Mouse (Mus musculus): ENCODE data around the gene Sclt1.
"Not testable (repeated sequence)": the region's sequence is repeated elsewhere in the genome, so short reads cannot be mapped to it uniquely, and the experiment has no call there.

Sclt1 gene

DNA sequence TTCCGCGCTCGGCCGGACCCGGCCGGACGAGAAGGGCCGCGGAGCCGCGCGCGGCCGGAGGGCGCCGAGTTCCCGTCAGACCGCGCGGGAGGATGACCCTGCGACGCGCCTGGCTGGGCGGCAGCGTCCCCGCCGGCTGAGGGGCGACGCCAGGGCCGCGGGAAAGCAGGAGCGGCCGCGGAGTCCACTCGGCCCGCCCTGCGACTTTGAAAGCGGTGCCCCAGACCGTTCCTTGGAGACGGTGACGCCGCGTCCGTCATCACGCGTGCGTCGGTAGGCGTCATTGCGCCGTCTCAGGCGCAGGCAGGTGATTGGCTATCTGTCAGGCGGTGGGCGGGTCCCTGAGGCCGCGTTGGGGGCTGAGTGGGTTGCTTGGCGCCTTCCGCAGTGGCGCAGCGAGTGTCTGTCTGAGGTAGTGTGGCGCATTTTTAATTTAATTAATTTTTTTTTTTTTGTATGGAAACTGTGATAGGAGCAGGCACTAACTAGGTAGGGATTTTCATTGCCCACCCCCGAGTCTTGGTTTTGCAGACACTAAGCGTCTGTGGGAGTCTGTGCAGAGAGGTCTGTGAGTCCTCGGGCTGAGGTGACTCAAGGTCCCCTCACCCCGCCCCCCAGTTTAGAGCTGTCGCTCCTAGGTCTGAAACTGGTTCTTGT lies at the start of gene Sclt1, which contains the start of gene D3Ertd751e:
Sclt1 (minus strand) TSS at position 237 of the 657 bp plus-strand sequence.
D3Ertd751e (plus strand) TSS at position 334 of the 657 bp plus-strand sequence.
- DNase-seq = peak; percentile 96

DNA sequence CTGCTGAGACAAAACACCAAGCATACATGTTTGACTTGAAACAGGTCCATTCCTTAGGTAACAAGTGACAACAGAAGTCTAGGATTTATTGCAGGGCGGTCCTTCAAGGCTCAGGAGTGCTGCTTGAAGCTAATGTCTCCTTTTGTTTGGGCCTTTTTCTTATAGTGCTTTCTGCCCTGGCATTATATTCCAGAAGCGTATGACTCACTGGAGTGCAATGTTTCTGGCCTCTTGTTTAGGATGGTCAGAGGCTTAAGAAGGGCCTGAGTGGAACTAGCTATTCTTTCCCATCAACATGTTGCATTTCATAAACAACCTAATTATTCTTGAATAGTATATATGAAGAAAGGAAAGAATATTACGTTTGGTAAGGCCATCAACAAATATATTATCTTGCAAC lies 19.8 kb upstream of the Sclt1 start:
- DNase-seq = no peak

DNA sequence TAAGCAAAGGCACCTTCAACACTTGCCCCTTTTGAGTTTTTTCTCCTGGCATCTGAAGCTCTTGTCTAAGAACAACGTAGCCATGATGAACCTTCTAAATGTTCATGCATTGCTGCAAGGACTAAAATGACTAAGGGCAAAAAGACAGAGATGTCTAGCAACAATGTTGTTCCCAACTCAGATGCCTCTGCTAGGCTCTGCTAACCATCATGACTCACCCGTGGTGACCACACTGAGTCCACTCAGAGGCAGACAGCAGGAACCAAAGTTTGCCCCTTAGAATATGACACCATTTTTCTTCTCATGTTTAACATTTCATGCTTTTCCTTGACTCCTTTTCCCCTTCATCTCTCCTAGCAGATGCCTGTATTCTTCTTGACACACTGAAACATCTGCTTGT lies 12.2 kb upstream of the Sclt1 start:
- DNase-seq = no peak

DNA sequence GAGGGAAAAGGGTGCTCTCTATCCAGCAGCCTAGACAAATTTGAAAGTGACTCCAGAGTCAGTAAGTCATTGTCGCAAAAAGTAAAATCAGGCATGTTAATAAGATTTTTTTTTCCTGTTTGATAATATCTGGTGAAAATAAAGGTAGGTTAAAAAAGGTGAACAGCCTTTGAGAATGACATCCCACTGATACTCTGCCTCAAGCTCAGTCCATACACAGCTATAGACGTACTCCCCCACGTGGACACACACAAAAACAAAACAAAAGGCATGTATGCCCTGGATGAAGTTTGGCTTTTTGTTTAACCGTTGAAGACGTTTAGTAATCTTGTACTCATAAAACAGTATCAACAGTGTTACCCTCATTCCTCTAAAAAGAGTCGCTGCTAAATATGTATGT lies 1.1 kb upstream of the Sclt1 start:
- DNase-seq = peak; percentile 4

DNA sequence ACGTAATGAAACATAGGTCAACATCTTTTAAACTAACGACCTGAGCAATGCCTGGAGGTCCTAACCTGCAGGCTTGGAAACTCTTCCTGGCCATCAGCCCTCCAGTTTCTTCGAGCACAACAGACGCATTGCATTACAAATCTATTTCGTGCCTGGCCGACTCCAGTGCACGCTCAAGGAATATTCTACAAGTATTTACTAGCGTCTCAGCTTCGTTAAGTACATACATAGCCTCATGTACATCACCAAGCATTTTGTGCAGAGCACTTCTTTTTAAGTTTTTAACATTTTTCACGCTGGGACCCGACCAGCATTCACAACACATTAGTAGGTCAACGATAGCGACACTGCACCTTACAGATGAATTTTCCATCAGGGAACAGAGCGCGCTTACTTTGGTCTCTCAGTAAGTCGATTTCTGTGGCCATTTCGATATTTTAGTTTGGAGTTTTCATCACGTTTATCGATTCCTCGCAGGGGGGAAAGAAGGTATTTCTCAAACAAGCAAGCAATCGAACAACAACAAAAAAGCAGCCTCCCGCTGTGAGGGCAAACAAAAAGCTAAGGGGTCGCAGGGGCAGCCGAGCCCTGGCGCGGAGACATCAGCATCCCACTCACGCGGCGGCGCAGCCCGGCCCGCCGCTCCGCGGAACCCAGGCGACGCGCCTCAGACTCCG lies 575 bp downstream of the Sclt1 start:
- DNase-seq = no peak

DNA sequence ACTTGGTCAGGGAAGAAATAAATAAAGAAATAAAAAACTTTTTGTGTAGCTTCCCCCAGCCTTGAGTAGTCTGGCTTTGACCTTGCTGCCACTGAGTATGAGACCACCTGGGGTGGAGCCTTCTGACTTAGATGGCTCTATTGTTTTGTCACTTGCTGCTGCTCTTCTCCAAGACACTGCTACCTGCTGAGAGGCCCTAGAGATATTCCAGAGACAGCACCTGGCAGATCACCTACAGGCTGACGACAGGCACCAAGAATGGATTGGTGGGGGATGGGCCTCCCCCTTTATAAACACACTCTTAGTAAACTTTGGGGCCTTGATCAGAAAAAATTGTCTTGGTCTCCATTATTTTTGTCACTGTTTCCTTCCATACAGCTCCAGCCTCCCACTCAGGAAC lies 46.6 kb downstream of the Sclt1 start:
- DNase-seq = no peak

DNA sequence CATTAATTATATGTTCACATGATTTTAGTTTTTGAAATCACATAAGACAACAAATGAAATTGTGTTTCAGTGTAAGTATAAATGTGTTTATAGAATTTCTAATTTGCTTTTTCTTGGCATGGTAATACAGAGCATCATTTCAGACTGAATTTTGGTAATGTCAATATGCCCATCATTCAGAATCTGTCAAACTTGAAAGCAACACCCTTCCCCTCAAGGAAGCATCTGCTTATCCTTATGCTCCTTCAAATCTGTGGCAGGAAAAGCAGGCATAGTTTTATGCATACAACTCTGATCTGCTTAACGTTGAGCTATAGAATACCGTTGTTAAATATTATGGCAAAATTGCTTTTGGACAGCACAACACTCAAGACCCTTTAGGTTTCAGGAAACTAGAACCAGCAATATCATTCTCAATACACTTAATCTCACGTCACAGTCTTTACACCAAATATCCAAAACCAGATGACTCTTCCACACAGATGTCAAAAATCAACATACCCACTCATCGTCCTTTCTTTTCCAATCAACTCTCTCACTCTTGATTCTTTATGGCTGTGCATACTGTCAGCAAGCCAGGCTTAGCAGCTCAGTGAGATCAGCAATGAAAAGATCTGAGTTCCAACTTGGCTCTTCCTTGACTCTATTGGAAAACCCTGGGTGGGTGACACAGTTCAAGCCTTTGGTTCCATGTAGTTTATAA lies 49.7 kb downstream of the Sclt1 start:
- no peak for DNase-seq

DNA sequence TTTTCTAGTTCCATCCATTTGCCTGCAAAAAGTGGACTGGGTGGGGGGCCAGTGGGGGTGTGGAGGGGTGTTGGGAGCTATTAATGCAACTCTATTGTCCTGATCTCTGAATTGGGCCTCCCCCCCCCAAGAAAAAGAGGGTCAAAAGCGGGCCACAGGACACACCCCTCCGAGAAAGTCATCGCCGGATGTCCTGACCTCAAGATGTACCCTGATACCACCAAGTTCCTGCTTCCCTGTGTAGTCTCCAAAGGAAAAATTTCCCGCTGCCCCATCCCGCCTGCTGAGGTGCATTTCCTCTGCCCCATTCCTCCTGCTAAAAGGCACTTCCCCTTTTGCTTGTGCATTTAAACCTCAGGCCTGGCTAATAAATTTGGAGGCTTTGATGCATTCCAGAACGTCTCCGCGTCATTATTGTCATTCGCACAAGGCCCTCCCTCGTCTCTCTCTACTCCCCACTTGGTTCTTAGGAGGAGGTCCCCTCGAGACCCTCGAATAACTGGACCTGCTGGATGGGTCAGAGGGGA lies 52.1 kb downstream of the Sclt1 start:
- DNase-seq = not testable (repeated sequence)

DNA sequence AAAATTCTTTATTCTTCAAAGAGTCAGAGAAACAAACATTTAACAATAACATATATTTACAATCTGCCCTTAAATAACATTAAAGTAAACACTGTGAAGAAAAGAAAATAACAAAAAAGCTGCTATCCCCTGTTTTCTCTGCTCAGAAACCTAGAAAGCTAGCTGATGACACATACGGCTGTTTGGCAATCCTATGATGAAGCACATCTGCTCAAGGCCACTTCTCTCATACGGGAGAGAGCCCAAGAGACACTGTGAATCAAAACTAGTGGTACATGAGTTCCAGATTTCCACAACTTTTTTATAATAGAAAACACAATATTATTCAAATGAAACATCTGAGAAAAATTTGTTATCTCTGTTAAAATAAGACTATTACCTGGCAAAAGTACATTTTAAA lies 55.9 kb downstream of the Sclt1 start:
- DNase-seq = no peak

DNA sequence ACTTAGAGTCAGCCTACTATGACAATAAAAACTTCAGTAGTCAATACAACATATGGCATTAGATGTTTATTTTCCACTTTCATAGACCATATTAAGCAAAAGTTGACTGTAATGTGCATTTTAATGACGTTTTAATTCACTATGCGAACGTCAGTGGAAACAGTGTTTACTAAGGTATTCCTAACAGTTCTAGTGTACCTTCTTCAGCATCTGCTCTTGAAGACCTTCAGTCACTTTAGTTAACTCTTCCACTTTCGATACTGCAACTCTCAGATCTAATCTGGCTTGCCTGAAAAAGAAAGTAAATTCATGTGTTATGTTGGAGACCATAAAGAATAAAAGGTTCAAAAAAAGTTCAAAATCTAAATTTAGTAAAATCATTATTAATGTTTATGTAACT lies 60.2 kb downstream of the Sclt1 start:
- DNase-seq = no peak

DNA sequence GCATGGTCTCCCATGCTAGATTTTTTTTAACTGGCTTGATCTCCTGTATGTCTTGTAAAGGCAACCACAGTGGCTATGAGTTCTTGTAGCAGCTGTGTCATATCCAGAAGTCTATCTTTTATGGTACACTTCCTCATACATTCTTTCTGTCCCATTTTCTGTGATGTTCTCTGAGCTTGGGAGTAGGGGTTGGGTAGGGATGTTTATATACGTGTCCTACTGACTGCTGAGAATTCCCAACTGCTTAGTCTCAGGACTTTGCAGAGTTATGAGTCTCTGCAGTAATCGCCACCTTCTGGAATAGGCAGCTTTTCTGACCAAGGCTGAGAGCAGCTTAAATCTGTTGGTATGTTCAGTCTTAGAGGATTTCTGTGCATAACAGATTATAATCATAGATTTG lies 65.7 kb downstream of the Sclt1 start:
- no peak for DNase-seq

DNA sequence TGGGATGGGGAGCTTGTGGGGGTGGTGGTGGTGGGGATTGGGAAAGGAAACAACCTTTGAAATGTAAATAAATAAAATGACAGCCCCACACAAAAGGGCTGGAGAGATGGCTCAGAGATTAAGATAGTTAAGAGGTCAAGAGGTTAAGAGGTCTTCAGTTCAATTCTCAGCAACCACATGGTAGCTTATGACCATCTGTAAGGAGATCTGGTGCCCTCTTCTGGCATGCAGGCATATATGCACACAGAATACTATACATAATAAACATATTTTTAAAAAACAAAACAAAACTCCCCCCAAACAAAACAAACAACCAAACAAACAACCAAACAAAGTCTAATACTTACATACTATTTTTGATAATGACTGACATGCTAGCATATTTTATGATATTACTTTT lies 67.5 kb downstream of the Sclt1 start:
- DNase-seq = no peak

DNA sequence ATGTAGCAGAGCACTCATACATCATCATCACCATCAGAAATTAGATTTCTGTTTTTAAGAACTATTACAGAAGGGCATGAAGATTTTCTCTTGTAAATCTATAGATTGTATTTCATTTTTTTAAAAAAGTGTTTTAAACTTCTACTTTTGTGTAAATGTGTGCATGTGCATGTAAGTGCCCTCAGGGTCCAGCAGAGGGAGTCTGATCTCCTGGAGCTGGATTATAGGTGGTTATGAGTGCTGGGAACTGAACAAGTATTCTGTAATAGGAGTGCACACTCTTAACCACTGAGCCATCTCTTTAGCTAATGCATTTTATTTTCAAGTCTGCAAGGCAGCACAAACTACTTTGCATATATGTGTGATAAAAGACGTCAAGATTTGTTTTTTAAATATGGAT lies 86.7 kb downstream of the Sclt1 start:
- no peak for DNase-seq

DNA sequence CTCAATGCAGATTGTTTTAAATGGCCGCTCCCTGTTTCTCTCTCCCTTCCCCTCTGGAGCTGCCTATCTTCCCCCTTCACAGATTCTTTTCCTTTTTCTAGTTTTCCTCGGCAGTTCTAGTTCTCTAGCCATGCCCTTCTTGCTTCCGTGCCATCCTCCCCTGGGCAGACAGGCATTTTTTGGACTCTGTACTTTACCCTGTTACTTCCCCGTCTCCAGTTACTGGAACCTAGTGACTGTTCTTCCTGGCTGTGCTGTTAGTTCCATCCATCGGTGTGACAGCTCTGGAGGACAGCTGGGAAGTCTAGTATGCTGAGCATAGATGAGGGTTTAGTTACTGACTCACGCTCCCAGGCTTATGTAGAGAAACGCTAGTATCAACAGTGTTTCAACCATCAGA lies 121.3 kb downstream of the Sclt1 start:
- peak; percentile 53 for DNase-seq

DNA sequence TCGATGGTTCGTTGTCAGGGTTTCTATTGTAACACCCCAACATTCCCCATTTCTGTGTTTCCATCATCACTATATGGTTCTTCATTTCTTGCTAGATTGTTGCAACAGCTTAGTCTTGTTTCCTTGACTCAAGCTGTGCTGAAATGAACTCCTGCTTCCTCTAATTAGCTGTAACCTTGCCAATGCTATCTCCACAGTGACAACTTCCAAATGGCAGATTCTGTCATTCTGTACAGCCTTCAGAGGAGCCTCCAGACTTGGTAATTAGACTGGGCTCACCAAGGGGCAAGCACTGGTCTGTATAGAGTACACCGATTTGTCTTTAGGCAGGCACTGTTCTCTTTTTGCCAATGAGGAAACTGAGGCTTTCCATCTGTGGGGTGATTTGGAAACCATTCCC lies 123.8 kb downstream of the Sclt1 start:
- DNase-seq = no peak

DNA sequence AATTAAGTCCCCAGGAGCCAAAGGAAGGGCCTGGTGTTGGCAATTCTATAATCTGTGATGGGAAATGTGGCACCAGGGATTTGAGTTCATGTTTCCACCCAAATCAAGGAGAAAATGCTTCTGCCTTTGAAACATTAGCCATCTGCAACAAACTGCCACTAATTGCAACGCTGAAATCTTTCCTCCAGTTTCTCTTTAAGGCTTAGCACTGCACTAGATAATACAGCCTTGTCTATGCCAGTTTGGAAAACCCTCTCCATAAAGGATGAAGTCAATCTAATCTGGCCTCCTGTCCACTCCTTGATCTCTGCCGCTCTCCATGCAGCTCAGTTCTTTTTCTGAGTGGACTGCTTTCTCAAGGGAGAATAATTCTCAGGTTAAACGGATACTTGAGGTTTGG lies 124.3 kb downstream of the Sclt1 start:
- DNase-seq = no peak

DNA sequence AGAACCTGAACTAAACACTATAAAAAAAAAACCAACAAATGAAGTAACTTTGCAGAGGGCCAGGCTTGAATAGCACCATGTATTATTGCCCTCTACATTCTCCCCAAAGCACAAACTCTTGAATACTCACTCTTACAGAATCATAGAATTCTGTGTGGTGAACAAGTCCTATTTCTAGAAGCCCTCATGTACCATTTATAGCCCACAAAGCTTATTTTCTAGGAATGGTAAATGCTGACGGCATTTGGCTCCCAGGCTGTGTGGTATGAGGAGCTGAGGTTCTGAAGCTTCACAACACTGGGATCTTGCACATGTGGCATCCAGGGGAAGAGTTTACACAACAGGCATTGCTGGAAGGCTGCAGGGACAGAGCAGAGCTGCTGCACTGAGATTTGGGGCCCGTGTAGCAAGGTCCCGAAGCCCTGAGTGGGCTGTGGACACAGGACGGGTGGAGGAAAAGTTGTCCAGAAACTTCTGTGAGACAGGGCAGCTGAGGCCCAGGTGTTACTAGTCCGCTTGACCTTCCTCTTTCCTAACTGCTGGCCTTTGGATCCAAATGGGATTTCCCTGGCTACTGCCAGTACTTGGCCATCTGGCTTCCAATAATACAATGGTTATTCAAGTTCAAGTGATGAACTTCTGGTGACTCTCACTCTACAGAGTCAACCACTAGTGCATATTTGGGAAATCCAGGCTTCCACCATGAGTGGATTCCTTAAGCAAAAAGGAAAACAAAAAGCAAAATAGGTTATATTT lies 127.9 kb downstream of the Sclt1 start:
- no peak for DNase-seq

DNA sequence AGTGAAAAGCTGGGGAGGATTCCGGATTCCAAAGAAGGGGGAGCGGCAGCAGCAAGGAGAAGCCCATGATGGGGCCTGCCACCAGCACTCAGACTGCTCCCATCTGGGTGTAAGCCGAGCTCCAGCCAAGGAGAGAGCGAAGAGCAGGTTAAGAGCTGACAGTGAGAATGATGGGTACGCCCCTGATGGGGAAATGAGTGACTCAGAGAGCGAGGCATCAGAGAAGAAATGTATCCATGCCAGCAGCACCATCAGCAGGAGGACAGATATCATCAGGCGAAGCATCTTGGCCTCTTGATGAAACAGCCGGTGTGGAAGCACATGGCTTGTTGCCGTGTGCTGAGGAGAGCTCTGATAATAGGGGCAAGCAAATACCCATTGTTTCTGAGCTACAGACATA lies 128.6 kb downstream of the Sclt1 start:
- no peak for DNase-seq

DNA sequence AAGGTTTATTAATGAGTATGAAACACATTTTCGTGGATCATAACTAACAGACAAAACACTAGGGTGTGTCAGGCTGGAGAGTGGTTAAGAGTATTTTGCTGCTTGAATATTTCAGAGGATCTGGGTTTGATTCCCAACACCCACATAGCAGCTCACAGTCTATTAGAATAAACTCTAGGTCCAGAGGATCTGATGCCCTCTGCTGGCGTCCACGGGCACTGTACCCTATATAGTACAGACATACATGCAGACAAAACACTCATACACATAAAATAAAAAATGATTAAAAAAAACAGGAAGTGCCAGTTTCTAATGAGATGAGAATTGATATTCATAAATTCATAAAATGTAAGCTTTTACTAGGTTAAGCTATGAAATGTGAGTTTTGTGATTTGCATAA lies 130.1 kb downstream of the Sclt1 start:
- no peak for DNase-seq

DNA sequence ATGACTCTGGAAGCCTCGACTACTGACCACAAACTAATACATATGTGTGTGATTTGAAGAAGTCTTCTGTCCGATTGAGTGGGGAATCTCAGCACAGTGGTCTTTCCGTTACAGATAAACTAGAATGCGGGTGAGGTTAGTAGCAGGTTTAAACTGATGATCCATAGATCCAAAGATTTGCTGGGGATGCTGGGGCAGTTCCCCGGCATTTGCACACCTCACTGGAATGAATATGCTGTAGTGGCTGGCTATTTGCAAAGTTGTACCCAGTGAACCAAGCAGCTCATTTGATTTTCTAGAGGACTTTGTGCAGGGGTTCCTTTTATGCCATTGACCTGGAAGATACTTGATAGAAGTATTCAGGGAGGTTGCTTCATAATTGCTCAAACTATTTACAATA lies 133.2 kb downstream of the Sclt1 start:
- DNase-seq = no peak

DNA sequence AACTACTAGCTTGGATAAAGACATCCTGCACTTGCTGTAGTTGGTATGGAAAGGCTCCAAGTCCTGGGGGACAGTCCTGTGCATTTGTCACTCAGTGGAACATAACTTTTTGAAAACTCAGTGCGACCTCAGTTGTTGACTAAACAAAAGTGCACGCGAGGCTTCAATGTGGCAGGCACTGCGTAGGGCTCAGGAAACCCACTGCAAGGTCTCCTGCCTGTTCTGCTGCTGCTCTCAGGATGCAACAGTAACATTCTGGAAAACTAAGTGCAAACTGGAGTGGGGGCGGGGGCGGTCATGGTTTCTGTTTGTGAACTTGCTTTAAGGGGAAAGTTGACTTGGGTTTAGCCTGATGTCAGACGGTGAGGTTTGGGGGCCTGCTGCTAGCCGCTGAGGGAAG lies 134.8 kb downstream of the Sclt1 start:
- no peak for DNase-seq

DNA sequence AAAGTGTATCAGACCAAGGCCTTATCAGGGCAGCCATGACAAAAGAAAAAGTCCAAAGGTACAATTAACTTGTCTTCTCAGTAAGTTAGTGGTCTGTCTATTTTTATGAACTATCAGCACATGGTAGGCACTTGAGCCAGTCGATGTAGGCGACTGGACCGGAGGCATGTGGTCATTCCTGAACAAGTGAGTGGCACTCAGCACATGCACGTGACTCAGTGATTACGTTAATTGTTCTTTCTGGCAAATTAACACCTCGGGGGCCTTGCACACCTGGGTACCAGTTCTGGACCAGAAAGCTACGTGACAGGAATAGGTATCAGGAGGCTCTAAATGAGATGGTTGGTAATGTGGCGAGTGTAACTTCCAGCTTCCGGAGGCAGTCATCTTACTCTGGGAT lies 135.3 kb downstream of the Sclt1 start:
- no peak for DNase-seq

DNA sequence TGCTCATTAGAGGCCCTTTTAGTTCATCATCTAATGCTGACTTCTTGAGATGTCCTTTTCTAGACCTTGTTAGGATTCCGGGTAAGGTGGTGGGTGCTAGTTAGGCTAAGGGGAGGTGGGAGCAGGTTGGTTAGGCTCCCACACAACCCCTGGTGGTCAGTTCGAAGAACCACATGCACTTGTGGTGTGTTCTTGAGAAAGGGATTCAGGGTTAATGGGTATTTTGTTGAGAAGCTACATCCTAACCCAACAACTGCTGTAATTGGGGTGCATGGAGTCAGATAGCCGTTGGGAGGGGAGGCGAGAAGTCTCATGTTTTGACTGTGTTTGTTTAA lies 136.0 kb downstream of the Sclt1 start:
- no peak for DNase-seq

Data from kidney, adult 11 months (tissue).